Mouse (Mus musculus) urinary bladder, postnatal 4 days (tissue): ENCODE measurements at regions not wholly inside any gene's neighbourhood (a gene's known extent, or its start where the extent isn't known, plus 50 kb on each side); places are given as distances from the start of the nearest gene placed in this dataset.
"Not testable (repeated sequence)": the region's sequence is repeated elsewhere in the genome, so short reads cannot be mapped to it uniquely, and the experiment has no call there.

Source experiments
- DNase-seq, 2 experiments: peaks; one replicate each; pipeline ENCODE4 v3.0.0; 2021 to 2022; ENCODE audit warnings: low spot score in 2 of 2

DNA sequence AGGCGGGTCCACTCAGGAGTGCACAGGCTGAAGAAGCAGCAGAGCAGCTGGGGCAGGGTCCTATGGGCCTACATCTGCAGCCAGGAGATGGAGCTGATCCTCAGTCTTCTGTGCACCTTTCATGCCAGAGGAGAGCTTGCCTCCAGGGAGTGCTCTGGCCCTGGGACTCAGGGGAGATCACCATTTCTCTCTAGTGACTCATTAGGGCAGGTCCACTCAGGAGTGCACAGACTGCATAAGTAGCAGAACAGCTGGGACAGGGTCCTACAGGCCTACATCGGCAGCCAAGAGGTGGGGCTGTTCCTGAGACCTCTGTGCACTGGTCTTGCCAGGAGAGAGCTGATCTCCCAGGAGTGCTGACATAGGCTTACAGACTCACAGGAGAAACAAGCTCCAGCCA lies 159.4 kb upstream of the Gm21897 start:
- no peak for DNase-seq

DNA sequence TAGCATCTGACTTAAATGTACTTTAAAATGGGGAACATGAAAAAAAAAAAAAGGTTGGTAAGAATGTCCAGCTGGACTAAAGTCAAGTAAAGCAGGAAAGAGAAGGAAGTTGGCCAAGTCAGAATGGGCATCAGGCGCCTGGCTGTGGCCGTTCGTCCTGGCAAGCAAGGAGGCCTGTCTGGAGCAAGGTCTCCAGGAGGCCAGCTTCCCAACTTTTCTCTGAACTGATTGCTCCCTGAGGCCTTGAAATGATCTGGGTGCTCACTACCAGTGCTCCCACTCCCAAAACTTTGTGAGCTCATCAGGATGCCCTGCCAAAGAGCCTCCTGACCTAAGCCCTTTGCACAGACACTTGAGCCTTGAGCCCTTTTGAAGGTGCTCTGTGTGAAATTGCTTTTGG lies 141.7 kb upstream of the Gm21897 start:
- no peak for DNase-seq

DNA sequence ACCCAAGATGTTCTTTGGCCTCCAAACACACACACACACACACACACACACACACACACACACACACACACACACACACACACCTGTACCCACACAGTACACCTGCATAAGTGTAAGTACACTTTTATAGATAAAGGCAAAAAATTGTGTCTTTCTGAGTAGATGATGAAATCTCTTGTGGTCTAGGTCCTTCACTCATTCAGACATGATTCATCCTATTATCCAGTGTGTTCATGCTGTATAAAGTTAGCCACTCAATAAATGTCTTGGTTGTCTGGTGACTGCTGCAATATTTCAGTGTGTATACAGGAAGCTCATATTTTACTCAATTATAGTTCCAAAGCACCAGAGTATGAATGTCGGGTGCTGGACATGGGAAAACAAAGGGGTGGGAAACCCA lies 131.5 kb upstream of the Gm21897 start:
- no peak for DNase-seq

DNA sequence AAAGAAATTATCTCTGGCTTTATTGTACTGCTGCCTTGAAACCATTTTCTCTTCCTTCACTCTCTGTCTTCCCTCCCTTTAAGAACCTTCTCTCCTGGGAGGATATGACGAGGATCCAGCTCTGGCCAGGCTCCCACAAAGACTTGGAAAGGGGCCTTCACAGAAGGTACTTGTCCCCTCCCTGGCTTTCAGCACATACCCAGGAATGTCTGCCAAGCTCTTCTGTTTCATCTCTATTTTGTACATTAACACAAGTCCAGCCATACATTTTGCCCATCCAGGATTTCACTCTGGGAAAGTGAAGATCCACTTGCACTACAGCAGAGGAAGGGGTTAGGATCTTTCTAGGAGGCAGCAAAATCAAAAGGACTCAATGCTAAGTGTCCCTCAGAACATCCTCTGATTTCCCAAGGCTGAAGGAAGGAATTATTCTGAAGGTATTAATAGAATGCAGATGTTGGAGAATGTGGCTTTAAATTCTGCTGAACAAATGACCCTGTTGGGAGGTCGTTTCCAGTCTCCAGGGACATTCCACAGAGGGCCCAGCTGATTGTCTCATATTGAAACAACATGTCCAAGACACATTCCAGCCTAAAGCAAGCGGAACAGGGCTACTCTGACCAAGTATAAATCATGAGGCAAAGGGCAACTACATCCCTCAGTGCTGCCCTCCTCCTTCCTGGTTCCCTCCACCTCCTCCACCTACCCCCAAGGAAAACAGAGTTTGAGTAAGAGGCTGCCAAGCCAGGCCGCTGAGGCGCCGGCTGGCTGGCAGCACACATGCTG lies 122.1 kb upstream of the Gm21897 start:
- peak in 1 of 2 experiments; percentile 33 for DNase-seq

DNA sequence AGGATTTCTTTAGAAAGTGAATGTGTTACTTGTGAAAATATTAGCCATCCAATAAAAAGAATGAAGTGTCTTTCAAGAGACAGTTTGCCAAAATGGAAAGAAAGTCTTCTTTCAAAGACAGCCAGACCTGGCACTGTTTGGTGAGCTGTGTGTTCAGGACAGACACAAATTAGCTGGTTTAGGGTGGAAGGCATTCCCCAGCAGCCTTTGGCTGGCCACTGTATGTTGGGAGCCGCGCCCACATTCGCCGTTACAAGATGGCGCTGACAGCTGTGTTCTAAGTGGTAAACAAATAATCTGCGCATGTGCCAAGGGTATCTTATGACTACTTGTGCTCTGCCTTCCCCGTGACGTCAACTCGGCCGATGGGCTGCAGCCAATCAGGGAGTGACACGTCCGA lies 121.3 kb upstream of the Gm21897 start:
- DNase-seq: not testable (repeated sequence)

DNA sequence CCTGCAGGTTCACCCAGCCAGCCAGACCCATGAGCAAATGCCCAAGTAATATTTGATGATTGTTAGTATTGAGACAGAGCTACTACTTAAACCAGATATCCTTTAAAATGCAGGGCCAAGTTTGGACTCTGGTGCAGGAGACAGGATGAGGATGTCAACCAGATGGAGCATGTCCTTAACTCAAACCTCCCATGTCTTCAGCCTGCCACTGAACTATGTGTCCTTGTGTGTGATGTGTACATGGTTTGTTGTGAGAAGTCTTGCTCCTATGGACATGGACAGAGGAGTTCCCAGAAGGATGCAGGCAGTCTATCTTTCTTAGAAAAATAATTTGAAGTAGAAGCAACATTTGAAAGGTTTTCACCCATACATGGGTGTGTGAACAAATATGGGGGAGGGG lies 120.4 kb upstream of the Gm21897 start:
- no peak for DNase-seq

DNA sequence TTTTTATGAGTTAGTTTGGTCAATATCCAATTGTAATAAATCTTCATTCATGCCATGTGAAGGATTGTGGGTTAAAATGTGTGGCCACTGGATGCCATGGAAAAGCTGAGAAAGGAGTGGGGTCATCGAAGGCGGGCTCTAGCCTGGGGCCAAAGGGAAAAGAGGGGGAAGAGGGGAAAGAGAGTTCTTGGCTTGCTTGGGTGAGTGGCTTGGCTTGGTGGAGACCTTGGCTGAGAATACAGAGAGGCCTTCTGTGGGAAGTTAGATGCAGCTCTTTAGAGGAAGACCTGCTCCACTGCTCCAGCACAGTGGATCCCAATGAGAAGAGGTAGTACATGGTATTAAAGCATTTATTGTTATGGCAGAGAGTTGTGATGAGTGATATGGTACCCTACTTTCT lies 101.3 kb upstream of the Gm21897 start:
- DNase-seq: no peak

DNA sequence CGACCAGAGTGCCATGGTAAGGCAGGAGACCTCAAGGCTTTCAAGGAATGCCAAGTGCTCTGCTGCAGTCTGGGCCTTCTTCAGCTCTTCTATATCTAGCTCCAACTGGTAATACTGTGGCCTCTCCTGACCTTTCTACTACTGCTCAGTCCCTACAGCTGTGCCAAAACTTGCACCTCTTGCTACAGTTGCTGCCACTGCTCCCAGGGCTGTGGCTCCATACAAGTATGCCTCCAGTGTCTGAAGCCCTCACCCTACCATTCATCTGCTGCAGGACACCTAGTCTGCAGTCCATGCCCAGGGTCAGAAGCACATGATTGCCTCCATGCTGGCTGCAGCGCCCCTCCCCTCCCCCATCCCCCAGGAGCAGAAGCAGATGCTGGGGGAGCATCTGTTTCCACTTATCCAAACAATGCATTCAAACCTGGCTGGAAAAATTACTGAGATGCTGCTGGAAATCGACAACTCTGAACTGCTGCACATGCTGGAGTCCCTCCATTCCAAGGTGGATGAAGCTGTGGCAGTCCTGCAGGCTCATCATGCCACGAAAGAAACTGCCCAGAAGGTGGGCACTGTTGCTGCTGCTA lies 96.2 kb upstream of the Gm21897 start:
- no peak for DNase-seq

DNA sequence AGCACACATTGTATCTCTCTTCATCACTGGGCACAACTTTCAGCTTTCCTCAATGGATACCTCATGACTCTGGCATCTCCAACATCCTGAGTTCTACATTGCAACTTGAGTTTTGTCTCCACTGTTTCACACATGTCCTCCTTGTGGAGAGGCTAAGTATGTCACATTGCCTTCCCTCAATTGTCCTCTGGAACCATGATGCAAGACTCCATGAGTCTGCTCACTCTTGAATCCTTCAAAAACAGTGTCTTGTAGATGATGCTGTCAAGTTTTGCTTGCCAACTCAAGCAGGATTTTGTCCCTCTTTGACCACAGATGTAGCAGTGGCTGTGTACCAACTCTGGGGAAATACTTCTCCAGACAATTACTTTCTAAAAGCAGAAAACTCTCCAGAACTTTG lies 79.4 kb upstream of the Gm21897 start:
- DNase-seq: no peak

DNA sequence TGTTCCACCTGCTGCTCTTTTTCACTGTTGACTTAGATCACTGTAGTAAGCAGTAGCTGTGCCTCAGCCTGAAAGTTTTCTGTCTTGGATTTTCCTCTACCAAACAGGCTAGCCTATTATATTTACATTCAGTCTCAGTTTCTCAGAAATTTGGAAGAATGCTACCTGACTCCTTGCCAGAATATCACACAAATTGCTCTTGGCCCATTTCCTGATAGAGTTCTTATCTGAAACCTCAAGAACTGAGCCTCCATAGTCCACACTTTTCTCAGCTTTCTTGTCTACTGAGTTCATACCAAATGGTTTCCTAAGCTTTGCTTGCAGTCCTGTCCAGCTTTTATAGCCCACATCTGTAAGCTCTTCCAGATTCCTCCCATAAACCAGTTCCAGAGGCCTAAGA lies 78.8 kb upstream of the Gm21897 start:
- DNase-seq: no peak

DNA sequence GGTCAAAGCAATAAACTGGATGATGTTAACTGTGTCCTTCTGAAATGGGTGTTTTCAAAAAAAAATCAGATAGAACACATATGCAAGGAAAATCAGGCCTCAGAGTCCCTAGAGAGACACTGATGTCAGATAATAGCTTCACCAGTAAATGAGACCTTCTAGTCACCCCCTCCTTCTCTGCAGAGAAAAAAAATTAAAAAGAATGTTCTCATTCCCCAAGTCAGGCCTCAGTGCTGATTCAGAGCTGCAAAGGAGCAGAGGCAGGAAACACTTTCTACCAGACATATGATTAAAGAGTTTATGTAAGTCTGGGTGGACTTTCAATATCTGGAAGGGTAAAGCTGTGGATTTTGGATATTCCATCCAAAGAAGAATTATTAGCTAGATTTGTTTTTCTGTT lies 67.1 kb upstream of the Gm21897 start:
- DNase-seq: no peak

DNA sequence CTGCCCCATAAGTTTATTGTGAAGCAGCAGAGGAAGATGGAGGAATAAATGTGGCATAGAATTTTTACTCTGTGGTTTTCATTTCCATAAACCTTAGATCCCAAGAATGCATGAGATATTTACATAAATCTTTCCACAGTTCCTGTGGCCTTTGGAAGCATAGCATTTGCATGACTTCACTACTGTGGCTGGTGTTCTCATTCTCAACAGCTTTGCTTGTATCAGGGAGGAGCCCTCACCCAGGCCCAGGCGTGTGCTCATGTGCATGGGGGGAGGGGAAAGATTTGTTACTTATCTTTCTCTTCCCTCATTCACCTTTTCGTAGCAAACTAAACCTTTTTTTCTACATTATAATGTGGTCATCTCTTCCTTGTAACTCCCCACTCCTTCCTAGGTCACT lies 65.6 kb upstream of the Gm21897 start:
- no peak for DNase-seq

DNA sequence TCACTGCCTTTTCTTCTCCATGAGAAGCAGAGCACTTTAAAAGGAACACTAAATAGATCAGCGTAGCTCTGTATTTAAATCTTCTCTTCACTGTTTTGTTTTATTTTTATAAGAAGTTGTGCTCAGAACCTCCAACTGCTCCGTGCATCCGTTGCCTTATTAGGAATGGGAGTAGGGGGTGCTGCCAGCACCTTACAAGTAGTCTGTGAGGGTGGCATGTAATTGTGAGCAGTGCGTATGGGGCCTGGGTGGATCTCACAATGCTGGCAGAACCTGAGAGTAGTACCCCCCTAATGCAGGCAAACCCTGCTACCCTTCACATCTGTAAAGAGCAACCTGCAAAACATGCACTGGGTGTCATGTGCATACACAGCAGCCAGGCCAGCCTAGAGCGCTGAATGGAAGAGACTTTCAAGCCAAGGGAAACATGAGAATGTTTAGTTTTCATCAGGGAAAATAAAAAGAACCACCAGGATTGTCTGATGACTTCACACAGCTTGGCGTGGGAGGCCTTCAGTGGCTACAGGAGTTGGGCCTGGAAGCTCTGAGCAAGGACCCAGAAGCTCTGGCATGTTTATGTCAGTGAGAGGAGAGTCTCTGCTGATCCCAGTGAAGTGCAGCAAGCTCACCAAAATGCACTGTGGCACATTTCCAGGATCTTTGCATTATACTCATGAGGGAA lies 64.5 kb upstream of the Gm21897 start:
- DNase-seq: no peak

DNA sequence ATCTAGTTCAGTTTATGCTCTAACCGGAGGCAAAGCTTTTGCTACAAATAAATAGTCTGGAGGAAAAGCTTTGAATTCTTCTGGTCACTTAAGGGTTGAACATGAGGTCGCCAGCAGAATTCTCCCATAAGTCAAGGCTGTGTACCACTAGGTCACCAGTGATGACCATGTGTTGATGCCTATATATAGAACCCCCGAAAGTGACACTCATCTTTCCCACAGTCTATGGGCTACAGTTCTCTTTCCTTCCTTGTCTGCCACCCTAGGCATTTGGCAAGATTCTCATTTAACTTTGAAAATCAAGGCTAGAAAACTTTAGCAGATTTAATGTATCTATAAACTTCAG lies 63.9 kb upstream of the Gm21897 start:
- DNase-seq: no peak

DNA sequence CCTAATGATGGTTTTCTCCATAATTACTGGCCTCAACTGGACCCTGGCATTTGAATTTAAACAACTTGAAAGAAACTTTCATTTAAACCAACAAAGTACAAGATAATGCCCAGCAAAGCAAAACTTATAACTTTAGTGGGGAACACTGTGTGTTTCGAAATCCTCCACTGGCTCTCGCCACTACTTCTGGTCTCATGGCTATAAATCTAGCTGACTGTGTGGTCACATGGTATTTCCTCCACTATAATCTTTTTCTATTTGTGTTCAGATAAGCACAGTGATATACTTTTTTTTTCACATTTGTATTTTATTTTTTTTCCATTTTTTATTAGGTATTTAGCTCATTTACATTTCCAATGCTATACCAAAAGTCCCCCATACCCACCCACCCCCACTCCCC lies 62.6 kb upstream of the Gm21897 start:
- DNase-seq: no peak

DNA sequence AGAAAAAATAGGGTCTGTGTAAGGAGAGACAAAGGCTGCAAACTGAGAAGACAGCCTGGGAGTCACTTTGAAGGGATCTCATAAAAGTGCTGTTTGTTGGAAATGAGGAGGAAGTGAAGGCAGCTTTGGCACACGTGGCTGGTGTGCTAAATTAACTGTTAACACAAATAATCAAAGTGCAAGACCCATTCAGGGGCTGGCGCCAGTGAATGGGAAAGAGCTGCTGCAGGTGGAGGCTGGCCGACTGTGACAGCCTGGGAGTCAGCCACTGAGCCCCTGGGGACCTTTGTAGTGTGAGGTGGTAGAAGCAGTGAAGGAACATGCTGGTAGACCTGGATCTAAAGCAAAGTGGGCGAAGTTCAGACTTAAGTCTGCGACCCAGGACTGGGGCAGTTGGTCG lies 57.8 kb upstream of the Gm21897 start:
- no peak for DNase-seq

DNA sequence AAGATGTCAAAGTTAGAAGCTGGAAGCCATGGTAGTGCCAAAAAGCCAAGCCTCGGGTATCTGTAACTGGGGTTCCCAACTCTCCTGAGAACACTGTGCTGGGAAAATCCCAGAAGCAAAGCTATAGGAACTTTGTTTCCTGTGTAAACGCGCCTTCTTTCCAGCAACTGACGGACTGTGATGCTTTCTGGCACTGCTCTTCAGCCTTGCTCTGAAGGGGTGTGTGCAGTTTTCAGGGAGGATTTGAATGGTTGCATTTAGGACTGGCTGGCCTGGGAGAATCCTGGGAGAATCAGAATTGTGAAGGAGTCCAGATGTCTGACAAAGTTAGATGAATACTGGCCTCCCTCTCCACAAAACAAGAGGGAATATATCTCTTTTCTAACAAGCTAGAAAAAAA lies 57.2 kb upstream of the Gm21897 start:
- no peak for DNase-seq
